Mouse (Mus musculus): ENCODE data around the gene Tdrd12.

GRCm38 (mm10) chr7:35583476-35584025 lies 46.0 kb upstream of the Tdrd12 start:
- TF ChIP-seq CTCF (IDR thresholded peaks at IDR 0.05; ENCODE audit: control insufficient read depth, insufficient read depth, insufficient replicate concordance, low read depth, low read length), result no peak
- TF ChIP-seq POLR2A (IDR thresholded peaks at IDR 0.05; ENCODE audit: control insufficient read depth, low read depth, low read length), result no peak

Data from testis, adult 2 months (tissue).